Mouse (Mus musculus): ENCODE results near the gene Adgrg2.
A peak's percentile ranks its signal among the peaks of the same experiment; 100 is the strongest.

Adgrg2 gene

DNA sequence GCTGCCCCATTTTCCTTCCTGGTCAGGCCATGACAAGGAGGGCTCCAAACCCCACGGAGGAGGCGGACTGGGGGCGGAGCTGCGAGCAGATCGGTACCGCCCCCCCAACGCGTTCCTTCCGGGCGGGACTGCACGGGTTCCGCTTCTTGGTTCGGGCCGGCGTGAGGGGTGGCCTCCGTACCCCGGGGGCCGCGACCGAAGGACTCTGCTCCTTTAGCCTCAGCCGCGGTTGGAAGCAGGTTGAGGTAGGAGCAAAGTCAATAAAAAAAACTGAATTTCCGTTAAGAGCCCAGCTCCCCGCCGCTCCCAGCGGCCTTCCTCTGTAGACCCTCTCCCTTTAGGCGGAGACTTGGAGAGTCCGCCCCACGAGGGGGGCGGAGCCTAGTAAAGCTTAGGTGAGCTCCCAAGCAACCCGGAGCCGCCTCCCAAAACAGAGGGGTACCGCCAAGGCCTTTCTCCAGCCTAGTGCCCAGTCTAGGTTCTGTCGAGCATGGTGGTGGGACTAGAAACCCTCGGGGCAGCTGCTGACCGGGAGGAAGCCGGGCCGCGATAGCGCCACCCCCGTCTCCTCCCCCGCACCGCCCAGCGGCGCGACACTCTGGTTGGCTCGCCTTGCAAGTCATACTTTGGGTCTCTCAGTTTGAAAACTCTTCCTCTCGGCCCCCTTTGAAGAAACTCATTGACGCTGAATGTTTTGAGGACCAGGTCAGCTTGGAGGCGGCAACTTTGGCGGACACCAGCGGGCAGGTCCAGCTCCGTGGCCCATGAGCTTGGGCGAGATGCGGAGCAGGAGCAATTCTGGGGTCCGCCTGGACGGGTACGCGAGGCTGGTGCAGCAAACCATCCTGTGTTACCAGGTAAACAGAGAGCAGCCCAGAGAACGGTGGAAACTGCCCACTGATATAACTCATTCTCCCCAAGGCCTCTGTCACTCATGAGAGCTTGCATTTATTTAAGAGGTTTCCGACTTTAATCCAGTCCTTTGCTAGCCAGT, 111.9 kb downstream of the Adgrg2 start, which contains the start of gene Phka2:
Phka2 (plus strand) TSS at position 119 of the 994 bp plus-strand sequence.
- DNase-seq (ENCODE audit: low read depth) = peak; percentile 90

- DNase-seq (ENCODE audit: low read depth) = no peak
Measured at GRCm38 (mm10) chrX:160509046-160509445, 118.6 kb downstream of the Adgrg2 start.

GRCm38 (mm10) chrX:160510197-160510596, 119.7 kb downstream of the Adgrg2 start:
- no peak for DNase-seq (ENCODE audit: low read depth)

- DNase-seq (ENCODE audit: low read depth) = no peak
Measured at GRCm38 (mm10) chrX:160516027-160516426, 125.5 kb downstream of the Adgrg2 start.

DNA sequence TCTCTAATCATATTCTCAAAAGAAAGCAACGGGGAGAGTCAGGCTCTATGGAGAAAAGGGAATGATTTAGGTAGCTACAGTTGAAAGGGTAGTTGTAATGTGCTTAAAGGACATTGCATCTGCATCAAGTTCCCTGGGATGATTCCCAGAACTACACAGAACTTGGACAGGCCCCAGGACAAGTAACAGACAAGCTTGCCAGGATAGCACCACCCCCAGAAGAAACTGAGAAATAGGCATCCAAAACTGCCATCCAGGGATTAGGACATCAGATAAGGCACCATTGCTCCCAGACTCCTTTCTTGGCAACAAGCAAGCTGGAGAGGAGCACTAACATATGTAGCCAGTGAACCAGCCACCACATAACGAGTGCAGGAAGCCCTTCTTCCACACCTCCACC, 152.3 kb downstream of the Adgrg2 start:
- DNase-seq (ENCODE audit: low read depth) = no peak
